Mouse (Mus musculus): ENCODE measurements at regions not wholly inside any gene's neighbourhood (a gene's known extent, or its start where the extent isn't known, plus 50 kb on each side); places are given as distances from the start of the nearest gene placed in this dataset.

DNA sequence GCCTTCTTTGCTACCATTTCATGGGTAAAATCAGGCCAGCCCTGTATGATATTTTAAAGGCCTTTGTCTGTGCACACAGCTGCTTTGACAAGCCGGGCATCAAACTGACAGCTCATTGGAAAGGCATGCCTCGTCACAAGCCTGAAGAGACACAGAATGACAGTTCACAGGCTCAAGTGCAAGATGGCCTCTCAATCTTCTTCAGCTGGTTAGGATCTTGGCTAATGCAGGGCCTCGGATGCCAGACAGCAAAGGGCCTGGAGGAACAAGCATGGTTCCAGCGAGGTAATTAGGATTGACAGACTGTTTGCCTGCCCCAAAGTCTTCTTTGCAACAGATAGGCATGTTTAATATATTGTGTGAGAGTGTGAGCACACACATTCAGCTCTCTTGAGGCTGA is 109.3 kb upstream of the Mmadhc start:
- ATAC-seq, result no peak

GRCm38 (mm10) chr2:50403106-50403505 is 106.5 kb upstream of the Mmadhc start:
- no peak for ATAC-seq

- ATAC-seq, result no peak
These were observed 102.0 kb upstream of the Mmadhc start for GRCm38 (mm10) chr2:50398576-50398975.

DNA sequence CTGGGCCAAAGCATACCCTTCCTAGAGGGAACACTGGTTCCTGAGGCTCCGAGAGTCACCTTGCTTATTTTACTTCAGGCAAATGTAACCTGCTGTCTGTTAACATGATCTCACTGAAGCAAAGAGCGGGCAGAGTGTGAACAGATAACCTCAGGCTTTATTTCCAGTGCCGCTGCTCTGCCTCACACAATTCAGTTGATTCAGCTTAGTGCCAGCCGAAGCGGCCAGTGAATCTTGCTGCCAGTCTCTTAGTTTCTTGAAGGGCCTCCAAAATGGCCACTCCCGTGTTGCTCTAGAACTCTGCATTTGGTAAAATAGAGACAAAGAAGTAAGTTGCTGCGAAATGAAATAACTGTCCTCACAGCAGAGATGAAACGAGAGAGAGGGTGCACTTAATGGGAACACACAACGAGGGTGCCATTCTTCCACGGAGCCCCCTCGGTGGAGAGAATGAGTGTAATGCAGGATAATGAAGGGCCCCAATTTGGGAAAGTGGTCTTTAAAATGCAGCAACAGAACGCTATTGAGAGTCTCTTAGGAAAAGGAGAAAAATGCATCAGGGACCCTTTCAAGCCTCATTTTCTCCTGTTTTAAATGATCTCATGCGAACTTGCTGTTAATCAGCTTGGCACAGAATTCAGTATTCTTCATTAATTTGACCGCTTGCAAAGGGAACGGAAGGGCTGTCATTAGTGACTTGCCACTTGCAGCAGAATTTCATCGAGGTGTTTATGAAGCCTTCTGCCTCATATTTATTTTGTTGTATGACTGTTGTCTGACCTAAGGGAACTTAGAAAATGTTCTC is 81.2 kb upstream of the Mmadhc start:
- ATAC-seq, result no peak

DNA sequence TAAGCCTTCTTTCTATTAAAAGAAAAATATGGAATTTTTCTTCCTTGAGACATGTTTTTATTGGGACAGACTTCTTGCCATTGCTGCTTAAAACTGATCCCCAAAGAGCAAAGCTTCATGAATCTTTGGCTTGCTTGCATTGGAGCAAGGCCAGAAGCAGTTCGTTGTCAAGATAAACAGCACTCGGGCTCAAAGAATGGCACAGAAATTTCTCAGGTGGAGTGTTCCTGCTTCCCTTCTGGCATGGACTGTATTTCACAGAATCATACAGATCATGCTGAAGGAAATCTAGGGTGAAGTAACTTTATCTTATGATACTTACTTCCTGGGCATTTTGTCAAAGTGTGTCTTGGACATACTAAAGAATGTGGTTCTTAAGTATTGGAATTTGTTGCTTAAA is 77.0 kb upstream of the Mmadhc start:
- ATAC-seq, result no peak

GRCm38 (mm10) chr2:50373006-50373405 is 76.4 kb upstream of the Mmadhc start:
- ATAC-seq, result no peak

GRCm38 (mm10) chr2:50368831-50369230 is 72.2 kb upstream of the Mmadhc start:
- no peak for ATAC-seq

- ATAC-seq, result no peak
These were observed 71.8 kb upstream of the Mmadhc start for GRCm38 (mm10) chr2:50368351-50368750.

DNA sequence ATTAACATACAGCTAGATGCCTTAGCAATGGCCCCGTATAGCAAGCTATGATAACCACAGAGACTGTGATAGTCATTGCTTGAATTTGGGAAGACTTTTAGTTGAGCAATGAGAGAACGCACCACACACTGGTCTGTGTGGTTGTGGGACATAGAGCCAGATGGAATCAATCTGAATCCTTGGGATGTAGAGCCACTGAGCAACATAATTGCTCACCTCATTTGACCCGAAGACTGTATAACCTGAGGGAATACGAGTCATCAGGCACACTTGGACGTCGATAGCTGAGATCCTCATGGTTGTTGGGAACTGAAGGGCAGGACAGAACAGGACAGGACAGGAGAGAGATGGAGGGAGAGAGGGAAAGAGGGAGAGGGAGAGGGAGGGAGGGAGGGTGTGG is 68.6 kb upstream of the Mmadhc start:
- no peak for ATAC-seq

DNA sequence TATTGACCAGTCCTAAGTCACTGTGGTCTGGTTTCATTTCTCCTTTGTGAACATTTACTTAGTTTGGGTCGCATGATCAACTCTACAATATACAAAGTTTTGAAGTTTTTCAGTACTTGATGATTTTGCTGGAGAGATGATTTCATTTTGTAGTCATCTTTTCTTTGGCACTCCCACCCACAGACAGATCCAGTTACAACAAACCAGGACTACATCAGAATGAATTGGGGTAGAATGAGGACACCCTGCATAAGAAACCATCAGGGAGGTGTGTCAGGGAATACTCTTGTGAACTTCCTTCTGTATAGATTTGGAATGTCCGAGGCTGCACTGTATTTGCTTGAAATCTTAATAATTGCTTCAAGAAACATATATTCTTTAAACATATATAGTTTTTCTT is 59.5 kb upstream of the Mmadhc start:
- ATAC-seq, result no peak

DNA sequence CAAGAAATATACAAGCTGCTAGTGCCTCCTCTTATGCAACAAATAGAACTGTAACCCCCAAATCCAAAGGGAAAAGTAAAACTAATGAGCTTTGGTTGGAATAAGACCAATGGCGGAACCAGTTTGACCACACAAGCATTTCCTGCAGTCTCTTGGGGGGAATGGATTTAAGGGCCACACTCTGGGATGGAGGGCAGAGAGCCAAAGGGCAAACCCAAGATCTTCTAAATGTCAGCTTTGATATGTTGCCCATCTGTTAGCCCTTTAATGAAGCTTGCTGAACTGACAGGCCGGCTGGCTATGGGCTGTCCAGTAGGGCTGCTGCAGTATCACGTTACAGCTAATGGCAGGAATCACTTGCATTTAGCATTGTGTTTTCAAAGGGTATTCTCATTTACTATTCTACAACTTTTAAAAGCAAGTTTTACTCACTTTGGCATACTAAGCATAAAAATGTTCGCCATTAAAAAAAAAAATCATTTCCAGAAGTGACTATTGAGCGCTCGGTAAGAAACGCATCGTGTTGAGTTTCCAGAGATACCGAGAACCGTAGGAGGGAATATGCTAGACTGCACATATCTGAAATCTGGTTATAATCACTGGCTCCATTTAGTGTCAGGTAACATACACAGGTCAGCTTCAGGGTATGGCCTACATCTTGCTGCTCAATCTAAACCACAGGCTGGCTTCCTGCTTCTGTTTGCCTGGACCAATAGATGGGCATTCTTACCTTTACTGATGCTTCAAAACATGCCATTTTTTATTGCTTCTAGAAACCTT is 51.1 kb upstream of the Mmadhc start:
- ATAC-seq, result no peak
